Mouse (Mus musculus) kidney, embryonic 16.5 days (tissue): Measurements from ENCODE around the gene Suco. TPM values are rescaled to one million over a fixed set of nuclear protein-coding genes. Genes with fewer than 3 reads are reported as not detected.

ENCODE experiments used
- ATAC-seq: fragments of 200-750 bp; cut with Nextera tagmentation; 2 replicates; pipeline ENCODE4 v1.8.0; 2017; ENCODE audit warnings: moderate TSS enrichment; ENCODE audit not compliant: low FRiP score, low TSS enrichment
- H3K27ac ChIP-seq: fragments of 300-500 bp; sonication (generic); 2 replicates; pipeline ENCODE4 v1.5.1; 2014; ENCODE audit warnings: low read length
- H3K27me3 ChIP-seq: fragments of 300-500 bp; sonication (generic); 2 replicates; pipeline ENCODE4 v1.6.1; 2014; ENCODE audit warnings: low read length, control low read depth, mixed read lengths; ENCODE audit not compliant: insufficient read depth
- H3K36me3 ChIP-seq: fragments of 300-500 bp; sonication (generic); 2 replicates; pipeline ENCODE4 v1.6.1; 2014; ENCODE audit warnings: low read length, control low read depth, mixed read lengths; ENCODE audit not compliant: insufficient read depth
- H3K4me1 ChIP-seq: fragments of 300-500 bp; sonication (generic); 2 replicates; pipeline ENCODE4 v1.6.1; 2014; ENCODE audit warnings: low read length, control low read depth, mixed read lengths; ENCODE audit not compliant: insufficient read depth
- H3K4me2 ChIP-seq: fragments of 300-500 bp; sonication (generic); replicated peaks from 2 replicates; pipeline ENCODE4 v1.6.1; 2014; ENCODE audit warnings: low read depth, low read length
- H3K4me3 ChIP-seq: fragments of 300-500 bp; sonication (generic); 2 replicates; pipeline ENCODE4 v1.5.1; 2014; ENCODE audit warnings: mild to moderate bottlenecking, low read length
- H3K9ac ChIP-seq: fragments of 300-500 bp; sonication (generic); replicated peaks from 2 replicates; pipeline ENCODE4 v1.6.1; 2014; ENCODE audit warnings: low read length
- H3K9me3 ChIP-seq: fragments of 300-500 bp; sonication (generic); 2 replicates; pipeline ENCODE4 v1.6.1; 2016; ENCODE audit warnings: low read length, control low read depth
- WGBS: fragments of 180-500 bp; shearing (Covaris S2); extraction: QIAGEN DNeasy Blood & Tissue Kit; methylation state at CpG from one replicate; pipeline ENCODE4 v1.1.7; 2014; 5-methylcytosine and 5-hydroxymethylcytosine counted together
- polyA plus RNA-seq: library from polyadenylated mRNA; unstranded; fragments of >200 nt; fragmentation: Nextera tagmentation; extraction: Ambion mirVana; gene quantifications from 2 replicates; pipeline ENCODE4 v1.2.1, GENCODE M21; 2015

Suco gene
- polyA plus RNA-seq, result 19.0 and 22.5 TPM in 2 replicates

GRCm38 (mm10) chr1:161876553-161877447, at the start of gene Suco:
TSS of gene Suco (minus strand) at chr1:161876682.
- H3K4me3 ChIP-seq, result peak within 1 kb of the TSS; percentile 67
- no peaks in the 10 kb centered on the region for H3K36me3 ChIP-seq
- under 1% methylated on average over 56 of the region's 74 CpGs for WGBS
- peaks cover 14% of the 10 kb centered on the region for H3K4me1 ChIP-seq
- no peaks in the 10 kb centered on the region for H3K27me3 ChIP-seq
- peak within 1 kb of the TSS; percentile 79 for H3K9ac ChIP-seq
- ATAC-seq, result peak; percentile 99
- peak within 1 kb of the TSS; percentile 95 for H3K27ac ChIP-seq
- no peaks in the 10 kb centered on the region for H3K9me3 ChIP-seq
- H3K4me2 ChIP-seq, result peak within 1 kb of the TSS; percentile 89

GRCm38 (mm10) chr1:161925281-161925805, 48.9 kb upstream of the Suco start:
- no peaks in the 10 kb centered on the region for H3K27me3 ChIP-seq
- H3K9me3 ChIP-seq, result no peaks in the 10 kb centered on the region
- H3K9ac ChIP-seq, result no peak overlapping the region
- H3K4me1 ChIP-seq, result no peaks in the 10 kb centered on the region
- ATAC-seq, result no peak
- no peaks in the 10 kb centered on the region for H3K36me3 ChIP-seq
- H3K4me2 ChIP-seq, result no peak overlapping the region
- no peak overlapping the region for H3K27ac ChIP-seq
- WGBS, result 93% methylated on average over 13 of the region's 13 CpGs
- H3K4me3 ChIP-seq, result no peak overlapping the region

GRCm38 (mm10) chr1:161924321-161924720, 47.8 kb upstream of the Suco start:
- Histone ChIP-seq H3K9me3 (no peaks in the 10 kb centered on the region), H3K9ac (no peak overlapping the region), H3K27ac (no peak overlapping the region), H3K4me2 (no peak overlapping the region), H3K4me1 (no peaks in the 10 kb centered on the region), H3K4me3 (no peak overlapping the region), H3K27me3 (no peaks in the 10 kb centered on the region), H3K36me3 (no peaks in the 10 kb centered on the region)
- ATAC-seq, result no peak
- 60% methylated on average over 3 of the region's 3 CpGs for WGBS

GRCm38 (mm10) chr1:161921928-161922327, 45.4 kb upstream of the Suco start:
- Histone ChIP-seq H3K9me3 (no peaks in the 10 kb centered on the region), H3K4me1 (peaks cover 5% of the 10 kb centered on the region; the same call in 1 of the 2 replicates), H3K4me3 (no peak overlapping the region), H3K27ac (no peak overlapping the region), H3K27me3 (no peaks in the 10 kb centered on the region), H3K4me2 (no peak overlapping the region), H3K9ac (no peak overlapping the region), H3K36me3 (no peaks in the 10 kb centered on the region)
- WGBS, result 78% methylated on average over 6 of the region's 6 CpGs
- ATAC-seq, result no peak

- Histone ChIP-seq H3K36me3 (no peaks in the 10 kb centered on the region), H3K4me2 (no peak overlapping the region), H3K4me3 (no peak overlapping the region), H3K9ac (no peak overlapping the region), H3K27ac (no peak overlapping the region), H3K9me3 (no peaks in the 10 kb centered on the region), H3K27me3 (no peaks in the 10 kb centered on the region), H3K4me1 (peaks cover 5% of the 10 kb centered on the region; the same call in 1 of the 2 replicates)
- ATAC-seq, result no peak
- WGBS, result 87% methylated on average over 9 of the region's 9 CpGs
Measured at GRCm38 (mm10) chr1:161920475-161921454, 44.3 kb upstream of the Suco start.

GRCm38 (mm10) chr1:161919594-161919993, 43.1 kb upstream of the Suco start:
- WGBS, result 98% methylated on average over 2 of the region's 2 CpGs
- H3K27me3 ChIP-seq, result no peaks in the 10 kb centered on the region
- H3K9ac ChIP-seq, result no peak overlapping the region
- no peak overlapping the region for H3K27ac ChIP-seq
- H3K4me1 ChIP-seq, result peaks cover 5% of the 10 kb centered on the region; the same call in 1 of the 2 replicates
- no peaks in the 10 kb centered on the region for H3K9me3 ChIP-seq
- ATAC-seq, result no peak
- no peak overlapping the region for H3K4me2 ChIP-seq
- H3K36me3 ChIP-seq, result no peaks in the 10 kb centered on the region
- no peak overlapping the region for H3K4me3 ChIP-seq

GRCm38 (mm10) chr1:161918682-161919372, 42.3 kb upstream of the Suco start:
- no peaks in the 10 kb centered on the region for H3K27me3 ChIP-seq
- 49% methylated on average over 7 of the region's 7 CpGs for WGBS
- no peak for ATAC-seq
- no peak overlapping the region for H3K4me2 ChIP-seq
- no peaks in the 10 kb centered on the region for H3K36me3 ChIP-seq
- H3K9ac ChIP-seq, result no peak overlapping the region
- H3K4me1 ChIP-seq, result peaks cover 8% of the 10 kb centered on the region; the same call in 1 of the 2 replicates
- H3K4me3 ChIP-seq, result no peak overlapping the region
- H3K9me3 ChIP-seq, result no peaks in the 10 kb centered on the region
- H3K27ac ChIP-seq, result no peak overlapping the region

- no peaks in the 10 kb centered on the region for H3K36me3 ChIP-seq
- H3K4me1 ChIP-seq, result peaks cover 15% of the 10 kb centered on the region
- ATAC-seq, result no peak
- H3K27ac ChIP-seq, result no peak overlapping the region
- no peak overlapping the region for H3K4me3 ChIP-seq
- 73% methylated on average over 3 of the region's 3 CpGs for WGBS
- no peak overlapping the region for H3K4me2 ChIP-seq
- no peak overlapping the region for H3K9ac ChIP-seq
- H3K9me3 ChIP-seq, result no peaks in the 10 kb centered on the region
- no peaks in the 10 kb centered on the region for H3K27me3 ChIP-seq
Measured at GRCm38 (mm10) chr1:161917940-161918484, 41.5 kb upstream of the Suco start.

- Histone ChIP-seq H3K36me3 (no peaks in the 10 kb centered on the region), H3K9me3 (no peaks in the 10 kb centered on the region), H3K9ac (no peak overlapping the region), H3K27ac (0 out of 2 replicates have a peak overlapping the region, but pooled peaks have one; percentile 25), H3K4me1 (peaks cover 15% of the 10 kb centered on the region), H3K4me2 (no peak overlapping the region), H3K4me3 (no peak overlapping the region), H3K27me3 (no peaks in the 10 kb centered on the region)
- WGBS, result 41% methylated on average over 3 of the region's 3 CpGs
- peak; percentile 81 for ATAC-seq
Measured at GRCm38 (mm10) chr1:161916036-161916435, 39.6 kb upstream of the Suco start.
